Mouse (Mus musculus): ENCODE measurements around the gene Dpysl4.

Dpysl4 gene

DNA sequence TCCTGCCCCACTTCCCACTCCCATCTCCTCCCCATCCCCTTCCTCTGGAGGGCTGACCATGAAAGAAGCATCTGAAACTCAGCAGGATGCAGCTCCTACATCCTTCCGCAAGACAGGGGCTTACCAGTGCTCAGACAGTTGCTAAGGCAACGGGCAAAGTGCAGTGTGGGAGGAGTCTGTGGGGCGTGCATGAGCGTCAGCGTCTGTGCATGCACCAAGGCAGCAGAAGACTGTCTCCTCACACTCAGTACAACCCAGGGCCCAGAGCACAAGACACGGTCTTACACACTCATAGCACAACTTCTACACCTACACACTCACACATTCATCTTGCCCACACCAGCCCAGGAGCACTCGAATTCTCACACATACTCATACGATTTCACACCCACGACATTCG, 65.3 kb downstream of the Dpysl4 start:
- no peak for DNase-seq (ENCODE audit: low read depth, low spot score)

All from retina, postnatal 7 days (tissue).